Mouse (Mus musculus): ENCODE data around the gene Nrxn2. TPM values are rescaled to one million over a fixed set of nuclear protein-coding genes. Genes with fewer than 3 reads are reported as not detected.

The Nrxn2 gene
- polyA plus RNA-seq, 1 experiment, result 0.17 TPM

- no peak for TF ChIP-seq GATA1 (IDR thresholded peaks at IDR 0.05; ENCODE audit: low read length)
Observed at GRCm38 (mm10) chr19:6541521-6541920, 123.0 kb downstream of the Nrxn2 start.

- TF ChIP-seq GATA1 (IDR thresholded peaks at IDR 0.05; ENCODE audit: low read length), result no peak
Observed at GRCm38 (mm10) chr19:6542367-6543034, 124.0 kb downstream of the Nrxn2 start, which contains the start of gene Slc22a12. Gene Slc22a12 (minus strand): TSS chr19:6543032.

- no peak for TF ChIP-seq GATA1 (IDR thresholded peaks at IDR 0.05; ENCODE audit: low read length)
Observed at GRCm38 (mm10) chr19:6543035-6543383, 124.5 kb downstream of the Nrxn2 start.

- no peak for TF ChIP-seq GATA1 (IDR thresholded peaks at IDR 0.05; ENCODE audit: low read length)
Observed at GRCm38 (mm10) chr19:6543518-6543917, 125.0 kb downstream of the Nrxn2 start.

- TF ChIP-seq GATA1 (IDR thresholded peaks at IDR 0.05; ENCODE audit: low read length), result no peak
Observed at GRCm38 (mm10) chr19:6544712-6545111, 126.2 kb downstream of the Nrxn2 start.

- TF ChIP-seq GATA1 (IDR thresholded peaks at IDR 0.05; ENCODE audit: low read length), result no peak
Observed at GRCm38 (mm10) chr19:6545481-6545880, 127.0 kb downstream of the Nrxn2 start.

- TF ChIP-seq GATA1 (IDR thresholded peaks at IDR 0.05; ENCODE audit: low read length), result no peak
Observed at GRCm38 (mm10) chr19:6546096-6546495, 127.6 kb downstream of the Nrxn2 start.

- no peak for TF ChIP-seq GATA1 (IDR thresholded peaks at IDR 0.05; ENCODE audit: low read length)
Observed at GRCm38 (mm10) chr19:6547801-6548200, 129.3 kb downstream of the Nrxn2 start.

GRCm38 (mm10) chr19:6548431-6549410 is 130.2 kb downstream of the Nrxn2 start:
- TF ChIP-seq GATA1 (IDR thresholded peaks at IDR 0.05; ENCODE audit: low read length), result no peak

GRCm38 (mm10) chr19:6549566-6549965 is 131.0 kb downstream of the Nrxn2 start:
- no peak for TF ChIP-seq GATA1 (IDR thresholded peaks at IDR 0.05; ENCODE audit: low read length)

GRCm38 (mm10) chr19:6551215-6551614 is 132.7 kb downstream of the Nrxn2 start:
- TF ChIP-seq GATA1 (IDR thresholded peaks at IDR 0.05; ENCODE audit: low read length), result no peak

GRCm38 (mm10) chr19:6552302-6553028 is 133.9 kb downstream of the Nrxn2 start:
- no peak for TF ChIP-seq GATA1 (IDR thresholded peaks at IDR 0.05; ENCODE audit: low read length)

- no peak for TF ChIP-seq GATA1 (IDR thresholded peaks at IDR 0.05; ENCODE audit: low read length)
Observed at GRCm38 (mm10) chr19:6553174-6553573, 134.6 kb downstream of the Nrxn2 start.

GRCm38 (mm10) chr19:6553819-6554582 is 135.5 kb downstream of the Nrxn2 start:
- no peak for TF ChIP-seq GATA1 (IDR thresholded peaks at IDR 0.05; ENCODE audit: low read length)

- no peak for TF ChIP-seq GATA1 (IDR thresholded peaks at IDR 0.05; ENCODE audit: low read length)
Observed at GRCm38 (mm10) chr19:6559576-6559975, 141.0 kb downstream of the Nrxn2 start.
